Mouse (Mus musculus) heart, embryonic 11.5 days (tissue): ENCODE data around the gene Ascl4. TPM values are rescaled to one million over a fixed set of nuclear protein-coding genes. Genes with fewer than 3 reads are reported as not detected.
A peak's percentile ranks its signal among the peaks of the same experiment; 100 is the strongest.

ENCODE experiments used
- ATAC-seq: fragments of 200-750 bp; cut with Nextera tagmentation; replicated peaks from 2 replicates; pipeline ENCODE4 v1.8.0; 2017; ENCODE audit warnings: moderate library complexity; ENCODE audit not compliant: insufficient number of reproducible peaks, low FRiP score, low TSS enrichment
- H3K27ac ChIP-seq: fragments of 300-500 bp; sonication (generic); 2 replicates; pipeline ENCODE4 v1.5.1; 2014; ENCODE audit warnings: mild to moderate bottlenecking, low read depth, low read length
- H3K27me3 ChIP-seq: fragments of 300-500 bp; sonication (generic); 2 replicates; pipeline ENCODE4 v1.6.1; 2014; ENCODE audit warnings: mild to moderate bottlenecking, low read length, mixed read lengths; ENCODE audit not compliant: control insufficient read depth, insufficient read depth
- H3K36me3 ChIP-seq: fragments of 300-500 bp; sonication (generic); 2 replicates; pipeline ENCODE4 v1.6.1; 2014; ENCODE audit warnings: mild to moderate bottlenecking, low read length, moderate library complexity, mixed read lengths; ENCODE audit not compliant: control insufficient read depth, insufficient read depth
- H3K4me1 ChIP-seq: fragments of 300-500 bp; sonication (generic); 2 replicates; pipeline ENCODE4 v1.6.1; 2014; ENCODE audit warnings: low read length; ENCODE audit not compliant: control insufficient read depth, insufficient read depth
- H3K4me2 ChIP-seq: fragments of 300-500 bp; sonication (generic); 2 replicates; pipeline ENCODE4 v1.6.1; 2014; ENCODE audit warnings: mild to moderate bottlenecking, moderate library complexity
- H3K4me3 ChIP-seq: fragments of 300-500 bp; sonication (generic); 2 replicates; pipeline ENCODE4 v1.5.1; 2014; ENCODE audit warnings: low read depth, low read length
- H3K9ac ChIP-seq: fragments of 300-500 bp; sonication (generic); 2 replicates; pipeline ENCODE4 v1.6.1; 2014; ENCODE audit warnings: mild to moderate bottlenecking, low read depth, low read length, moderate library complexity
- H3K9me3 ChIP-seq: fragments of 300-500 bp; sonication (generic); replicated peaks from 2 replicates; pipeline ENCODE4 v1.6.1; 2016; ENCODE audit warnings: low read length; ENCODE audit not compliant: control insufficient read depth
- WGBS: fragments of 180-500 bp; shearing (Covaris S2); extraction: QIAGEN DNeasy Blood & Tissue Kit; methylation state at CpG from one replicate; pipeline ENCODE4 v1.1.7; 2014; ENCODE audit not compliant: insufficient replicate concordance; 5-methylcytosine and 5-hydroxymethylcytosine counted together
- polyA plus RNA-seq: library from polyadenylated mRNA; unstranded; fragments of >200 nt; fragmentation: Nextera tagmentation; extraction: Ambion mirVana; gene quantifications from 2 replicates; pipeline ENCODE4 v1.2.1, GENCODE M21; 2014

Gene Ascl4
- polyA plus RNA-seq = not detected in 2 replicates

GRCm38 (mm10) chr10:85927676-85928445 lies at the start of gene Ascl4:
Ascl4 (plus strand) TSS chr10:85927681.
- 2% methylated on average over 23 of the region's 23 CpGs for WGBS

GRCm38 (mm10) chr10:85879886-85880486 lies 47.5 kb upstream of the Ascl4 start:
- Histone ChIP-seq H3K4me3 (no peak overlapping the region), H3K4me2 (no peak overlapping the region), H3K36me3 (peaks cover 30% of the 10 kb centered on the region), H3K27ac (no peak overlapping the region), H3K9me3 (no peaks in the 10 kb centered on the region), H3K9ac (no peak overlapping the region), H3K27me3 (no peaks in the 10 kb centered on the region), H3K4me1 (no peaks in the 10 kb centered on the region)
- no peak for ATAC-seq
- 87% methylated on average over 8 of the region's 8 CpGs for WGBS

More at GRCm38 (mm10) chr10:85927676-85928445, at the start of gene Ascl4:
- ATAC-seq = no peak
- Histone ChIP-seq H3K4me1 (0 out of 2 replicates have a peak, but pooled peaks cover 4% of the 10 kb centered on the region), H3K27ac (no peak within 1 kb of the TSS), H3K4me3 (peak within 1 kb of the TSS; percentile 50), H3K36me3 (no peaks in the 10 kb centered on the region), H3K9me3 (no peaks in the 10 kb centered on the region), H3K4me2 (peak within 1 kb of the TSS; percentile 92), H3K9ac (no peak within 1 kb of the TSS; the same call in 1 of the 2 replicates), H3K27me3 (peaks cover 15% of the 10 kb centered on the region)

GRCm38 (mm10) chr10:85916498-85917309 lies 10.8 kb upstream of the Ascl4 start, which contains the start of gene Prdm4:
Prdm4 (minus strand) TSS chr10:85917142.
- peak within 1 kb of the TSS; percentile 92 for H3K4me3 ChIP-seq
- ATAC-seq = peak; percentile 99
- under 1% methylated on average over 81 of the region's 90 CpGs for whole genome bisulfite sequencing
- H3K27me3 ChIP-seq = no peaks in the 10 kb centered on the region
- peak within 1 kb of the TSS; percentile 86 for H3K4me2 ChIP-seq
- peak within 1 kb of the TSS; percentile 94 for H3K9ac ChIP-seq
- H3K9me3 ChIP-seq = no peaks in the 10 kb centered on the region
- H3K4me1 ChIP-seq = peaks cover 6% of the 10 kb centered on the region; the same call in 1 of the 2 replicates
- H3K27ac ChIP-seq = peak within 1 kb of the TSS; percentile 92
- peaks cover 7% of the 10 kb centered on the region; the same call in 1 of the 2 replicates for H3K36me3 ChIP-seq

GRCm38 (mm10) chr10:85928499-85929207 lies 1.2 kb downstream of the Ascl4 start:
- Histone ChIP-seq H3K4me1 (0 out of 2 replicates have a peak, but pooled peaks cover 4% of the 10 kb centered on the region), H3K4me2 (peak overlapping the region; percentile 92), H3K36me3 (no peaks in the 10 kb centered on the region), H3K27ac (no peak overlapping the region), H3K9me3 (no peaks in the 10 kb centered on the region), H3K27me3 (peaks cover 15% of the 10 kb centered on the region), H3K4me3 (peak overlapping the region; percentile 50), H3K9ac (no peak overlapping the region; the same call in 1 of the 2 replicates)
- ATAC-seq = peak; percentile 71; the same call in 1 of the 2 replicates
- WGBS = 2% methylated on average over 63 of the region's 63 CpGs

- no peak overlapping the region for H3K27ac ChIP-seq
- peak overlapping the region; percentile 92 for H3K4me2 ChIP-seq
- H3K36me3 ChIP-seq = no peaks in the 10 kb centered on the region
- H3K4me3 ChIP-seq = no peak overlapping the region
- H3K4me1 ChIP-seq = 0 out of 2 replicates have a peak, but pooled peaks cover 4% of the 10 kb centered on the region
- no peak overlapping the region for H3K9ac ChIP-seq
- no peaks in the 10 kb centered on the region for H3K9me3 ChIP-seq
- 54% methylated on average over 11 of the region's 11 CpGs for WGBS
- ATAC-seq = no peak
- peaks cover 15% of the 10 kb centered on the region for H3K27me3 ChIP-seq
These were observed 1.7 kb downstream of the Ascl4 start for GRCm38 (mm10) chr10:85929208-85929591.

- H3K9me3 ChIP-seq = no peaks in the 10 kb centered on the region
- WGBS = 77% methylated on average over 11 of the region's 11 CpGs
These were observed 2.5 kb downstream of the Ascl4 start for GRCm38 (mm10) chr10:85929962-85930361.

GRCm38 (mm10) chr10:85936280-85936965 lies 8.9 kb downstream of the Ascl4 start:
- WGBS = 94% methylated on average over 6 of the region's 6 CpGs
- Histone ChIP-seq H3K4me1 (no peaks in the 10 kb centered on the region), H3K9ac (no peak overlapping the region), H3K9me3 (peaks cover 2% of the 10 kb centered on the region; the same call in 1 of the 2 replicates), H3K27me3 (no peaks in the 10 kb centered on the region), H3K4me2 (no peak overlapping the region), H3K27ac (no peak overlapping the region), H3K36me3 (peaks cover 37% of the 10 kb centered on the region), H3K4me3 (no peak overlapping the region)
- no peak for ATAC-seq

More at GRCm38 (mm10) chr10:85929962-85930361, 2.5 kb downstream of the Ascl4 start:
- no peak for ATAC-seq
- H3K36me3 ChIP-seq = no peaks in the 10 kb centered on the region
- peaks cover 15% of the 10 kb centered on the region for H3K27me3 ChIP-seq
- no peak overlapping the region for H3K4me3 ChIP-seq
- H3K27ac ChIP-seq = no peak overlapping the region
- no peak overlapping the region for H3K9ac ChIP-seq
- H3K4me2 ChIP-seq = no peak overlapping the region
- 0 out of 2 replicates have a peak, but pooled peaks cover 4% of the 10 kb centered on the region for H3K4me1 ChIP-seq
